Mouse (Mus musculus) central nervous system, embryonic 14 days (tissue): ENCODE measurements around the gene Dok3. TPM values are rescaled to one million over a fixed set of nuclear protein-coding genes. Genes with fewer than 3 reads are reported as not detected.

Experiments
- polyA plus RNA-seq: library from polyadenylated mRNA; depleted of rRNA; stranded (reverse); fragments of >200 nt; gene quantifications from 2 replicates; pipeline ENCODE4 v1.2.3, GENCODE M21; 2012; rRNA removed

Gene Dok3
- polyA plus RNA-seq: 16.3 and 17.4 TPM in 2 replicates

DNA sequence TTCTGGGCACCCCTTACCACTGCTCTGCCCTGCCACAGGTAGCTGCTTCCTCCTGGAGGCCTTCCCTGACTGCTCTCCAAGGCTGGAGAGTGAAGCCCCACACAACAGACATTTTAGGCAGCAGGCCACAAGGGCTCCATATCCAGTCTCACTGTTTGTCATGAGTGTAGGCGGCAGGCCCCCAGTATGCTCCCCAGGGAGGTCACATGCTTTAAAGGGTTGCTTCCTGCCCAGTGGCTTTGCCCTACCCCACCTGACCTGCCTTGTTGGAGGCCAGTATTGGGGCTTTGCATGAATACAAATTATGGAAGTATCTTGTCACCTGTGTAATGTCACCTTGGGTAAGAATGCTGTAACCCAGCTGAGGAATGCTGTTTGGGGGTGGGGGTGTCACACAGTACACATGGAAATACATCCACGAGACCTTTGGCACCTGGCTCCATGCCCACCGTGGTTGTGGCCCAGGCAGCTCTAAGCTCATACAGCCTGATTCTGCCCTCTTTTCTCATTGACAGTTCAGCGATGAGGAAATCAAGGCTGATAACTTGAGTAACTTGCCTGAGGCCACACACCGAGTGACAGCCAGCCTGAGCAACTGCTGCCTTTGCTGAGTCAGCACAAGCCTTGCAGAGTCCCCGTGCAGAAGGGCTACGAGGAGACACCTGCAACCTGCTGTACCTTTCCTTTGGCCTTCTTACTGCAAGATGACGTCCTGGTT lies at the start of gene Dok3:
Gene Dok3 (minus strand): TSS at position 99 of the 718 bp plus-strand sequence.

DNA sequence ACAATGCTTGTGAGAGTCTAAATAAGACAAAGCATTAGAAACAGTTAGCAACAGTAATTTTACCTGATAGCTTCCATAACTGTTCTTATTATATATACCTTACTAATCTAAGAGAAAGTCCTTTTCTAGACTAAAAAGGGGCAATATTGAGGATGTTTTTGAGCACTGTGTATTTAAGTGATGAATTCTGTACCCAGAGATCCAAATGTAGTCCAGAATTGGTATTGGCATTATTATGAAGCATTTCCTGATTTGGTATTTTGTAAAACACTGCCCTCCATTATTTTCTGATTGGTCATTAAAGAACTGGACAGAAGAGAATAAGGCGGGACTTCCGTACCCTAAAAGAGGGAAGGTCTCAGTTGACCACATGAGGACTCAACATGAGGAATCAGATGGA lies 44.3 kb upstream of the Dok3 start, which contains the start of gene Tmed9:
Gene Tmed9 (plus strand): TSS at position 301 of the 400 bp plus-strand sequence.

DNA sequence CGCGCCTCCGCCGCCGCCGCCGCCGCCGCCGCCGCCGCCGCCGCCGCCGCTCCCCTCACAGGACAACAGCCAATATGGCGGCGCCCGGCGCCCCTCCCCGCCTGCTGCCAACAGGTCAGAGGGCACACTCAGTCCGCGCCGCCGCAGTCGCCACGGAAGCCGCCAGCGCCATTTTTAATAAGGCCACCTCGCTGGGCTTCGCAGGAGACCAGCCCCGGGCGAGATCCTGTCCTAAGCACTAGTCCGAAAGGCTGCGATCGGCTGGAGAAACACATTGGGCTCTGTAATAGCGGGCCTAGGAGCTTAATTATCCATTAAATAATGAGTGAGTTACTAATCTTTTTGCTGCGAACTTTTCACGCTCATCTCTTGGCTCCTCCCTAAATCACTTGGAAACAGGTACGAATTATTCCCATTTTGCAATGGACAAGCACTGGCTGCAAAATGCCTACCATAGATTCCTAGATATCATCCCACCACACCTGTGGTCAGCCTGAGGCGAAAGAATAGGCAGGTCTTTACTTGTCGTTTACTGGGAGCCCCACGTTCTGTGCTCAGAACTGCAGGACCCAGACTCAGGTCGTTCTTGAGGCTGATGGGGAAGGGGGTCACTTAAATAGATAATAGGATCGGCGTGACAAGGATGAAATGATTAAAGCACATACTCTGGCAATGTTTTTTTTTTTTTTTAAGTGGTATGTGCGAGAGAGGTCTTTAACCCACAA lies 42.1 kb upstream of the Dok3 start, which contains the start of gene Fam193b:
Gene Fam193b (minus strand): TSS at position 94 of the 725 bp plus-strand sequence.

DNA sequence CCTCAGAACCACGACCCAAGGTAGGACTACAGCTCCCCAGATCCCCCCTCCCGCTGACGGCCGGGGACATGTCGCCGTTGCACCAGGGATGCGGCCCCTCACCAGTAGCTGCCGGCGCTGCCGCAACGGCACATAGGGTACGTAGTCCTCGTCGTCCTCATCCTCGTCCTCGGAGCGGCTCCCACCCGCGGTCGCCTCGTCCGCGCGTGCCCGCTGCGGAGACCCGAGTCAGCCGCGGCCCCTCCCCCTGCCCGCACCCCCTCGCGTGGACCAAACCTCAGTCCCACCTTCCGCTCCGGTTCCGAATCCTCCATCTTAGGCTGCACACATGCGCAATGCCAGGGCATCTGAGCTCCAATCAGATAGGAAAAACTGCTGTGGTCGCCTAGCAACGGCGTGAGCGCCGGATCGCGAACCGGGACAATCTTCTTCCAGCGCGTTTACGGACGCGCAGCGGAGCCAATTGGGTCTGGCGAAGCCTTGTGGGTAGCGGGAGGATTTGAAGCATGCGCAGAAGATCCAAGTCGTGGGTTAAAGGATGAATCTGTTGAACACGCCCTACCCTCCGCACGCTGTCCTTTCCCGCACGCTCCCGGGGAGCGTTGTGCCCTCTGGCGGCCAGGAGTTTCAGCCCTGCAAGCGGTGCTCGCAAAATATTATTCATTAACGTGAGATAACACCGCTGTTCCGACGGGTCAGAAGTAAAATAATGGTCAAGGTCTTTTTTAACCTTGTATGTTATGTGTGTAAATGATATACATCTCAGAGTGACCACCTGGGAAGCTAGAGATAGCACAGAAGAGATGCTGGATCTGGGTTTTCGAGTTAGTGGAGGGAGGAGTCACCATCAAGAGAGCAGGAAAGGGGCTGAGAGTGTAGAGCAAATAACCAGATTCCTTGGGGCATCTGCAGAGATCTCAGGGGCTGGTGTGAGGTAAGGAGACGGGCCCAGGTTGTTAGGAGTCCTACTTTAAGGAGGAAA lies 7.4 kb upstream of the Dok3 start, which contains the start of gene Ddx41:
Gene Ddx41 (minus strand): TSS at position 465 of the 982 bp plus-strand sequence.

DNA sequence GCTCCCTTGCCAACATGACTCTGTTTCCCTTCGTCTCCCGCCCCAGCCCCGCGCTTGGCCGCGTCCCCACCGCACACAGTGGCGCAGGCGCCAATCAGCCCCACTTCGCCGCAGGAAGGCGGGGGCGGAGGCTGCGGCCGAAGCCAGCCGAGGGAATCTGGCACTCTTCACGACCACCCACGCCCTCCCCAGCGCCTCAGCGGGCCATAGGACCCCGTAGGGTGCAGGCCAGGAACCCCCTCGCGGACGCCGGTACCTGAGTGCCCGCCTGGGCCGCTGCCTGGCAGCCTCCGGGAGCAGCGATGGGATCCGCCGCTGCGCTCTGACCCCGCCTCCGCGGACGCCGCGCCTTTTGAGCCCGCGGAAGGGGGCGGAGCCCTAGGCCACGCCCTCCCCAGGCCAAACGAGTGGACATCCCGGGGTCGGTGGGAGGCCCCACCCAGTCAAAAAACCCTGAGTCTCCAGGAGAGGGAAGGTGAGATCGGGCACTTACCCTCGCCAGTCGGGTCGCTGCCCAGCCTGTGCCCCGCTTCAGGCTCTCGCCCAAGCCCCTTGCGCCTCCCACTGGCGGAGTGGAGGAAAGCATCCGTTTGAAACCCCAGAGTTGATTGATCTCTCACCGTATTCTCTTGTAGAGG lies 15.9 kb downstream of the Dok3 start, which contains the start of gene Pdlim7:
Gene Pdlim7 (minus strand): TSS at position 566 of the 638 bp plus-strand sequence.

DNA sequence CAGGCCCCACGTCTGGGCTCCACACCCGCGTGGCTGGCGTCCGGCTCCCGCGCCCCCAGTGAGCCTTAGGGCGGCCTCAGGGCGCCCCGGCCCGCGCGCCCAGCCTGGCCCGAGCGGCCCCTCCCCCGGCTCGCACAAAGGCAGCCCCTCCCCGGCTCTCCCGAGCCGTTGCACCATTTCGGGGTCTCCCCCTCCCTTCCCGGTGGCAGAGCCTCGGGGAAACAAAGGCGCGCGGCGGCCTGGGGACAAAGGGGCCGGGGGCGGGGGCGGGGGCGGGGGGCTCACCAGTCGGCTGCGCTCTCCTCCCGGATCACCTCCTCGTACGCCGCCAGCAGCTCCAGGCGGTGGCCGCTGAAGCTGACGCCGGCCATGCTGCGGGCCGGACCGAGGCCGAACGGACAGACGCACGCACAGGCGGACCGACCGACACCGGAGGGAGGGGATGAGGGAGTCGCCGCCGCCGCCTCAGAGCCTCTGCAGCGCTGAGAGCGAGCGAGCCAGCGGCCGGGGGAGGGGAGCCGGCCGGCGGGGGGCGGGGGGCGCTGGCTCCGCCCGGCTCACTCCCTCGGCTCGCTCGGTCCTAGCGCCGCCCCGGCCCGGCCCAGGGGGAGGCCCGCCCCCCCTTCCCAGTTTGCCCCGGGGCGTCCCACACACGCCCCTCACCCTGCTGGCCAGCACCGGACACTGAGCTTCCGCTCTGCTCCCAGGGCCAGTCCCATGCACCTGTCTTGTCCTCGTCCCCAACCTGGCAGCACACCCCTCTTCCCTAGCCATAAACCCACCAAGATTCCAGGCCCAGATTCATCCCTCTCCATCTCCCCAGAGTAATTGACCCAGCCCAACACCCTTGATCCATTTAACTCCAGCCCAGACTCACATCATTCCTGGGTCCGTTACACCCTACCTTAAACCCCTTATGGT lies 41.3 kb downstream of the Dok3 start, which contains the start of gene Dbn1:
Gene Dbn1 (minus strand): TSS at position 534 of the 921 bp plus-strand sequence.

Other genes with a start within 250 kb of the Dok3 start
- gene Prelid1, start 208.8 kb downstream of the Dok3 start, polyA plus RNA-seq: 247 and 256 TPM in 2 replicates
- 155 and 158 TPM in 2 replicates for gene Rab24, start 207.3 kb downstream of the Dok3 start, polyA plus RNA-seq
- gene Mxd3, start 199.5 kb downstream of the Dok3 start, polyA plus RNA-seq: 34.6 and 41.2 TPM in 2 replicates
- gene Lman2, start 166.5 kb downstream of the Dok3 start, polyA plus RNA-seq: 54.3 and 59.6 TPM in 2 replicates
- gene Rgs14, start 159.6 kb downstream of the Dok3 start, polyA plus RNA-seq: 0.79 and 0.98 TPM in 2 replicates
- gene Slc34a1, start 131.1 kb downstream of the Dok3 start, polyA plus RNA-seq: 0.06 and 0.07 TPM in 2 replicates
- gene Pfn3, start 114.1 kb downstream of the Dok3 start, polyA plus RNA-seq: 0.43 and 0.44 TPM in 2 replicates
- gene F12, start 102.5 kb downstream of the Dok3 start, polyA plus RNA-seq: 0.07 and 0.23 TPM in 2 replicates
- gene Grk6, start 84.2 kb downstream of the Dok3 start, polyA plus RNA-seq: 84.0 and 87.2 TPM in 2 replicates
- gene Prr7, start 65.0 kb downstream of the Dok3 start, polyA plus RNA-seq: 55.8 and 56.1 TPM in 2 replicates
- gene Dbn1, start 41.2 kb downstream of the Dok3 start, polyA plus RNA-seq: 719 and 813 TPM in 2 replicates
- 99.9 and 135 TPM in 2 replicates for gene Pdlim7, start 15.6 kb downstream of the Dok3 start, polyA plus RNA-seq
- 106 and 112 TPM in 2 replicates for gene Ddx41, start 7.4 kb upstream of the Dok3 start, polyA plus RNA-seq
- gene Fam193b, start 41.8 kb upstream of the Dok3 start, polyA plus RNA-seq: 165 and 171 TPM in 2 replicates
- 121 and 154 TPM in 2 replicates for gene Tmed9, start 44.4 kb upstream of the Dok3 start, polyA plus RNA-seq
- gene B4galt7, start 70.6 kb upstream of the Dok3 start, polyA plus RNA-seq: 41.2 and 43.8 TPM in 2 replicates
- 87.8 and 97.2 TPM in 2 replicates for gene Caml, start 93.7 kb upstream of the Dok3 start, polyA plus RNA-seq
- gene Ddx46, start 105.7 kb upstream of the Dok3 start, polyA plus RNA-seq: 56.7 and 59.6 TPM in 2 replicates
- gene B230219D22Rik, start 163.8 kb upstream of the Dok3 start, polyA plus RNA-seq: 74.9 and 77.3 TPM in 2 replicates
- gene Txndc15, start 185.4 kb upstream of the Dok3 start, polyA plus RNA-seq: 64.1 and 65.0 TPM in 2 replicates
- gene Pcbd2, start 198.1 kb upstream of the Dok3 start, polyA plus RNA-seq: 34.7 and 36.3 TPM in 2 replicates